Mouse (Mus musculus) CH12F3 (cell line): ENCODE measurements around the gene Rab3d.

Experiments used
- in situ Hi-C: fragments of 300-500 bp; cut with MboI; formaldehyde crosslinking; loops from 2 replicates; pipeline ENCODE4 v1.14.3; 2020; ENCODE audit warnings: low sequenced_read_pairs

Rab3d gene

GRCm38 (mm10) chr9:21938234-21938855 is 20.4 kb upstream of the Rab3d start:
- in situ Hi-C loops = no loop called here

GRCm38 (mm10) chr9:21937711-21938175 is 19.8 kb upstream of the Rab3d start:
- in situ Hi-C loops = no loop called here

GRCm38 (mm10) chr9:21936692-21937570 is 18.9 kb upstream of the Rab3d start, which contains the start of gene Plppr2:
Gene Plppr2 (plus strand): TSS chr9:21937033.
- in situ Hi-C loops = no loop called here

GRCm38 (mm10) chr9:21935466-21936131 is 17.6 kb upstream of the Rab3d start:
- in situ Hi-C loops = no loop called here

- in situ Hi-C loops = no loop called here
Observed at GRCm38 (mm10) chr9:21934021-21934420, 16.0 kb upstream of the Rab3d start.

GRCm38 (mm10) chr9:21932445-21933137 is 14.6 kb upstream of the Rab3d start:
- in situ Hi-C loops = no loop called here

GRCm38 (mm10) chr9:21932006-21932405 is 14.0 kb upstream of the Rab3d start:
- in situ Hi-C loops = no loop called here

- in situ Hi-C loops = no loop called here
Observed at GRCm38 (mm10) chr9:21929208-21929607, 11.2 kb upstream of the Rab3d start.

GRCm38 (mm10) chr9:21927208-21927753 is 9.3 kb upstream of the Rab3d start, which contains the start of the genes Ccdc159 and Tmem205:
Gene Ccdc159 (plus strand): TSS chr9:21927471.
Gene Tmem205 (minus strand): TSS chr9:21927556.
- in situ Hi-C loops = no loop called here

GRCm38 (mm10) chr9:21926784-21927183 is 8.8 kb upstream of the Rab3d start:
- in situ Hi-C loops = no loop called here

- in situ Hi-C loops = no loop called here
Observed at GRCm38 (mm10) chr9:21926155-21926554, 8.2 kb upstream of the Rab3d start.

- in situ Hi-C loops = no loop called here
Observed at GRCm38 (mm10) chr9:21925506-21925905, 7.5 kb upstream of the Rab3d start.

- in situ Hi-C loops = no loop called here
Observed at GRCm38 (mm10) chr9:21925034-21925433, 7.0 kb upstream of the Rab3d start.

GRCm38 (mm10) chr9:21924099-21924493 is 6.1 kb upstream of the Rab3d start:
- in situ Hi-C loops = no loop called here

GRCm38 (mm10) chr9:21923490-21924098 is 5.6 kb upstream of the Rab3d start:
- in situ Hi-C loops = no loop called here

GRCm38 (mm10) chr9:21923036-21923435 is 5.0 kb upstream of the Rab3d start:
- in situ Hi-C loops = no loop called here

- in situ Hi-C loops = no loop called here
Observed at GRCm38 (mm10) chr9:21918692-21919384, 846 bp upstream of the Rab3d start.

- in situ Hi-C loops = no loop called here
Observed at GRCm38 (mm10) chr9:21917493-21918034, 428 bp downstream of the Rab3d start.

- in situ Hi-C loops = no loop called here
Observed at GRCm38 (mm10) chr9:21916851-21917492, 1.0 kb downstream of the Rab3d start.
